Mouse (Mus musculus) WW6 (cell line): ENCODE results near the gene Zswim7.
"Not testable (repeated sequence)": the region's sequence is repeated elsewhere in the genome, so short reads cannot be mapped to it uniquely, and the experiment has no call there.

Source experiments
- DNase-seq: peaks from one replicate; pipeline ENCODE4 v3.0.0-alpha.2; 2013; ENCODE audit warnings: low read depth, low spot score

Gene Zswim7

DNA sequence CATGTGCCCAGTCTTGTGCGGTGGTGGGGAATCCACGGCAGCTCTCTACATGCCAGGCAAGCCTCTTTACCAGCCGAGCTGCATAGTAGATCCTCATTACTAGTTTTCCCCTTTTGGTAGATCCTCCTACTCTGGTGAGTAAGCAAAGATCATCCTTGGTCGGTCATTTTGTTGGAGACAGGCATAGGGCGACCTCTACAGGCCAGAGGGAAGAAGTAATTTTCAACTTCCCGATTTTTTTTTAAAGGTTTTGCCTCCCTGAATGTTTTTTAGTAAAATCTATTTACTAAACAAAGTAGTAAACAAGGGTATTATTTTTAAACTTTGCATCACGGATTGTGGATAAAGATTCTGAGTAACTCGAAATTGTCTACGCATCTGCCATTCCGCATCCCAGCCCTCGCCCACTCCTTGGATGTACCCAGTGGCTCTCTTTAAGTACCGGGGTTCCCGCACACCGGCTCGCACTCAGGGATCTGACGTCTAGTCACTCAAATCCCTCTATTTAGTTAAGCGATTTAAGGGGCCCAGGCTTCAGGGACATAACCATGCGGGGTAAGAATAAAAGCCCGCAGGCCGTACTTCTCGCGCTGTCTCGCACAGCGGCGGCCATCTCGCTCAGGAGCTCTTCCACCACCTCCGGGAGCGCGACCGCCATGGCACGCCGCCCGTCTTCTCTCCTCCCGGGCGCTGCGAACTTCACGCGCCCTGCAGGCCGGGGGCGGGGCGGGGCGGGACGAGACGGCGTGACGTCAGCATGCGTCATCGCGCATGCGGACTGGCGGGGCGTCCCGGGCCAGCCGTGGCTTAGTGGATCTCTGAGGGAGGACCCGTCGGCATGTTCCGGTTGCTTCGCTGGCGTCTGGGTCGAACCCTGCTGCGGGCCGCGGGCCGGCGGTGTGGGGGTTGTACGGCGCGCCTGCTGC lies at the start of gene Zswim7, which contains the start of gene Ttc19:
Gene Zswim7 (minus strand): TSS at position 701 of the 926 bp plus-strand sequence.
Gene Ttc19 (plus strand): TSS at position 799 of the 926 bp plus-strand sequence.
- DNase-seq = peak; percentile 91

DNA sequence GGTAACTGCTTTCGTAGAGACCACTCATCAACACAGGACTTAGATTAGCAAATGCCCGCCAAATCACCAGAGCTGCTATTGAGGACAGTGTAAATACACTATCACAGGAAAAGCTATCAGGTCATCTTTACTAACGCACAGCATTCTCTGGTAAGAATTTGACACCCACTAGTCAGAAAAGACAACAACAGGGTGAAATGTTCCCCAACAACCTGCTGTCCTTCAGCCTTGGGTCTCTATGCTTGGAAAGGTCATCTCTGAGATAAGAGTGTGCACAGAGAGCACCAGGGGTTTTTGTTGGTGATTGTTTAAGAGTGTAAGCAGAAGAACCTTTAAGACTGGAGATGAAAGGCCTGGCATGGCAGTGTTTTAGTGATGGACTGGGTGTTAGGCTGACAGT lies 42.5 kb upstream of the Zswim7 start:
- DNase-seq = no peak

DNA sequence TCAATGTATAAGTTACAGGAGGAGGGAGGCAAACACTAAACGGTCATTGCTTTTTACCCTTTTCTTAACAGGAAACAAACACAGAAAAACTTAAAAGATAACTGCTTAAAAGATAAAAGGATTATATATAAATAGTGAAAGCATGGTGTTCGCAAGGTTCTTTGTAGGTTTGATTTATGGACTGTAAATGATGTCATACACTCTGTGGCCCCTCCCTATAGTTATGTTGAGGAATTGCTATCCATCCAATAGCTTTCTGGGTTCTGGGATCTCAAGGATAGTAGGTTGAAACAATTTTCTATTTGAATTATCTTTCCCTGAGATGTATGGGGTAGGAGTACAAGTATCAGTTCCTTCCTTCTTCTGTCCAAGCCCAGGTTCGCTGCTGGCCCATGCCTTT lies 38.9 kb upstream of the Zswim7 start:
- no peak for DNase-seq

DNA sequence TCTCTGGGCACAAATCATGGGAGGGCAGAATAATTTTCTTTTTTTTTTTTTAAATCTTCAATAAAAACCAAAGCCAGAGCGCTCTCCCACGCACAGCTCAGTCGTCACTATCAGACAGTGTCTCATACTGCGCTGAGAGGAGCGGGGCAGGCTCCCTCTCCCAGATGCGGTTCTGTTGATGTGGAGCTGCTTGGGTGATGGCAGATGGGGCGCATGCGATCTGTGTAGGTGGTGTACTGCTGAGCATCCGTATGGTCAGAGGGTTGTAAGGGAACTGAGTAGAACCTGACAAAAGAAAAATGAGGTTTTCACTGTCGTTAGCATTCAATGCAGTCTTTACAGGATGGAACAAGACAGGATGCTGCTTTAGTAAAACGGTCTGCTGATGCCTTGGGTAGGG lies 36.6 kb upstream of the Zswim7 start:
- no peak for DNase-seq

DNA sequence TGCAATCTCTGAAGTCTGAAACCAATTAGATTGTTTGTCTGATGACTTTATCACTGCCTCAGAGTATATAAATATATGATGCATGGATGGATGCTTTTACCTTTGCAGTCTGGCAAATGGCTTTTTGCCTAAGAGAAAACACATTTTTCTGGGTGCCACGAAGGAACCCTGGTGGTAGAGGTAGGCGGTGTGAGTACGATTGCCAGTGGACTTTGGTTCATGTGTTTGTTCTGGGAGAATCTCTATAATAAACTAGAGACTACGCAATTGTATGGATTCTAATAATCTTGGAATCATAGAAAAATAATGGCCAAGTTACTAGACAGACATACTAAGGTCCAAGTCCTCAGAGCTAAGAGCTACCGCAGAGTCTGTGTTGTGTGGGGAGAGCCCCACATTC lies 33.8 kb upstream of the Zswim7 start:
- no peak for DNase-seq

DNA sequence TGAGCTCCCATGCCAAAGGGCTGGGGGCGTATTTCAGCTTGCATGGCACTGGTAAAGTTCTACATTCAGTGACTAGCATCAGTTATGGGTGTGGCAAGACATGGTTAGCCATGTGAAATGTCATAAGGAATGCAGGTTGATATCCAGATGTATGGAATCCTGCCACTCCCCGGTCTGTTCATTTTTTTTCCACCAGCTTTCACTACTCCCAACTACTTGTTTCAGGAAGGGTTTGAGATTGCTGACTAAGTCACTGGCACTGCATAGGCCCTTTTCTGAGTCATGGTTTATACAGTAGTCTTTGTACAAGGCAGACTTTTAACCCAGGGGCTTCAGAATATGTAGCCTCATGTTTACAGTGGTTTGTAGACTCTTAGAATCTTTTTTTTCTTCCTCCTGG lies 28.1 kb upstream of the Zswim7 start:
- DNase-seq = no peak

DNA sequence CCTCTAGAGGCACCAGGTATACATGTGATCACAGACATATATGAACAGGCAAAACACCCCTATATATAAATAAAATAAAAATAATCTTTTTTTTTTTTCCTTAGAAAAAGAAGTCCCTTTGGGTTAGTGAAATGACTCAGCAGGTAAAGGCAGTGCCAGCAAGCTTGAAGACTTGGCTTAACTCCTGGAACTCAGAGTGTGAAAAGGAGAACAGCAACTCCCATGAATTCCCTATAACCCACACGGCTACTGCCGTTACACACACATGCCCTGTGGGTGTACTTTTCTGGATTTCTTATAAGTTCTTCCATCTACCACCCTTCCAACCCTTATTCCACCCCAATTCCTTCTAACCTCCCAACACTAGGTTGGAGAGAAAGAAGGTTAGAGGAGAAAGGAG lies 24.7 kb upstream of the Zswim7 start:
- DNase-seq = no peak

DNA sequence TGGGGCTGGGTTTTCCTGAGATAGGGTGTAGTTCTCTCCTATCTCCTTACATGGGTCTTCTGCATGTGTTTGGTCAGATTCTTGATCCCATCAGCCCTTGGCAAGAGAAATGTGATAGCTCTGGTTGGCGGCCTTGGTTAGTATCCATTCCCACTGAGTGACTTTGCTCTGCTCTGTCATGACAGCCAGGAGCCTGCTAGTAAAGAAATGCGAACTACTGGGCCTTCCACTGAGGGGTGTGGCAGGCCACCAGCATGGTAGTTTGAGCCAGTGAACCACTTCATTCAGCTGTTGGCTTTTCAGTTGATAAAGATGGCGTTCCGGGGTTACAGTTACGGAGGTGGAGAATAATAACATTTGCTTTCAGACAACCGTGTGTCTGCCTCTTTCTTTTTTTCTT lies 17.7 kb upstream of the Zswim7 start:
- DNase-seq = no peak

DNA sequence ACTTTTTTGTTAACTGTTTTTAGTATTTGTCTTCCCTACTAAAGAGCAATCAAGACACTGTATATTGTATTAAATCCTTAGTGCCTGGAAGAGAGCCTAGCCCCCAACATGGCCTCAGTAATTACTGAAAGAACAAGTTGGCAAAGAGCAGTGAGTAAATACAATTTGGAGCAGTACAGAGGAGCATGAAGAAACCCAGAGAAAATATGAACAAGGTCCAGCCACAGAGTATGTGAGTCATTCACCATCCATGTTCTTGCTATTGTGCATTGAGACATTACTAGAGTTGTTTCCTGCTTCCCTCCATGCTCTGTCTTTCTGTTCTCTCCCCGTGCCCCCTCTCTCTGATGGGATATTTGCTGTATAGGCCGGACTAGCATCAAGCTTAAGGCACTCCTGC lies 12.9 kb upstream of the Zswim7 start:
- DNase-seq = no peak

DNA sequence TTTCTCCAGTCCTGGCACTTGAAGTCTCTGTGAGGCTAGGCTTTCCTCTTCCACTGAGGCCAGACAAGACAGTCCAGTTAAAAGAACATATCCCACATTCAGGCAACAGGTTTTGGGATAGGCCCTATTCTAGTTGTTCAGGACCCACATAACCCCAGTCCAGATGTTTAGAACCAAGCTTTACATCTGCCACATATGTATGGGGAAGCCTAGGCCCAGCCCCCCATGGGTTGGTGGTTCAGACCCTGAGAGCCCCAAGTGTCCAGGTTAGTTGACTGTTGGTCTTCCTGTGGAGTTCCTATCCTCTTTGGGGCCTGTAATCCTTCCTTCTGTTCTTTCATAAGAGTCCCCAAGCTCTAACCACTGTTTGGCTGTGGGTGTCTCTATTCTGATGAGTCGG lies 6.5 kb upstream of the Zswim7 start:
- DNase-seq = no peak

DNA sequence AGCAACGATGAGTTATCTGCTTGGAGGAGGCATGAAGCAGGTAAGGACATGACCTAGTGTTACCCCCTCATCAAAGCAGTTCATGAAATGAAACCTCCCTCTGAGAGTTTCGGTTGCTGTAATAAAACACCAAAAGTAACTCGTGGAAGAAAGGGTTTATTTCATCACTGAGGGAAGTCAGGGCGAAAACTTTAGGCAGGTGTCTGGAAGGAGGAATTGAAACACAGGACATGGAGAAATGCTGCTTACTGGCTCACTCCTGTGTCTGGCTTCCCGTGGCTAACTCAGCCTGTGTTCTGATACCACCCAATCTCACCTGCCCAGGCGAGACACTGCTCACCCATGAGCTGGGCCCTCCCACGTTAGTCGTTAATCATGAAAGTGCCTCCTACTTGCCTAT lies 3.8 kb upstream of the Zswim7 start:
- DNase-seq = no peak

DNA sequence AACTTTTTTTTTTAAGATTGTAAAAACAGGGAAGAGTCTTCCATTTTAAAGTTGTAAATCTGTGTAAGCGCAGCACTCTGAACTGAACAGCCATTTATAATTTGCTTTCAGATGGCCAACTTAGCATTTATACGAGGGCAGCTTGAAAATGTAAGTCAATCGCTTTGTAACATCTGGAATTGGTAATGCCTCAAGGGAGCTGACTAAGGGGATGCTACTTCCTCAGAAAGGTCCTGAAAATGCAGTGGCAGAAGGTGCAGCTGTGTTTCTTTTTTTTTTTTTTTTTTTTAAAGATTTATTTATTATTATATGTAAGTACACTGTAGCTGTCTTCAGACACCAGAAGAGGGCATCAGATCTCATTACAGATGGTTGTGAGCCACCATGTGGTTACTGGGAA lies 2.8 kb upstream of the Zswim7 start:
- DNase-seq = not testable (repeated sequence)

DNA sequence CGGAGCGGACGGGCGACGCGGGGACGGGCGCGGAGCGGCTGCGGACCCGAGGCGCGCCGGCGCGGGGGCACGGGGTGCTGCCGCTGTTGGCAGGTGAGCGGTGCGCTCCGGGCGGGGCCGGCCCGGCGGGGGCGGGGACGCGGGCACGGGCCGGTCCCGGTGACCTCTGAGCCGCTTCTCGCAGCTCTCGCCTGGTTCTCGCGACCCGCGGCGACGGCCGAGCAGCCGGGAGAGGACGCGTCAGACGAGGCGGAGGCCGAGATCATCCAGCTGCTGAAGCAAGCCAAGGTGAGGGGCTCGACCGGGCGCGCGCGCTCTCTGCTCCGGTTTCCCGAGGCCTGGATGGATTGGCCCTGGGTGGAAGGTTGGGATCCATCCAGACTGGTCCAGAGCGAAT lies 424 bp upstream of the Zswim7 start:
- DNase-seq = peak; percentile 42

DNA sequence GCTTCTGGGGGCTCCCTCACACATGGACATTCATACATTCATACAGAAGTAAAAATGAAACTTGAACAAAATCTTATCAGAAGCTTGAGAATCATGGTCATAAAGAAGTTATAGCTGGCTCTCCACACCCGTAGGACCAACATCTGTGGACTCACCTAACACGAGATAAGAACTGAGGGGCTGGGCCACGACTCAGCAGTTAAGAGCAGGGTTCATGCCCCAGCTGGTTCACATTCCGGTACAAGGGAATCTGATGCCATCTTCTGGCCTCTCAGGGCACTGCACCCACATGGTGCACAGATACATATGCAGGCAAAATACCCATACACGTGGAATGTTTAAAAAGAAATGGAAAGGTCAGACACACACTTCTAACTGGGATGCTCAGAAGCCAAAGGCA lies 3.1 kb downstream of the Zswim7 start:
- DNase-seq = peak; percentile 74

DNA sequence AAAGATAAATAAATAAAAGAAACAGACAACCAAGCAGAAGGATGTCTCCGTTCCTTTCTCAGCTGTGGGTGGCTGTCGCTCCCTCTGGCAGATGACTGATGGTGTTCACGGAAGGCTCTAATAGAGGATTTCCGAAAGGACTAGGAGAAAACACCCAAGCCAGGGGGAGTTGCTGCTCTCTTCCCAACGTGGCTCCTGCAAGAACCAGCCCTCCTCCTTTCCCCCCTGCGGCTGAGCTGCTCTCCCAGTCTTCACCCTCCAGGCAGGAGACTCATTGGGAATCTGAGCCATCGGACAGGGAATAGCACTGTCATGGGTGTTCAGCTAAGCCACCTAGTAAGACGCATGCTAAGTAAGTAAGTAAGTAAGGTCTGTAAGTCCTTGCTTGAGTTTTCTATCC lies 4.1 kb downstream of the Zswim7 start:
- no peak for DNase-seq

DNA sequence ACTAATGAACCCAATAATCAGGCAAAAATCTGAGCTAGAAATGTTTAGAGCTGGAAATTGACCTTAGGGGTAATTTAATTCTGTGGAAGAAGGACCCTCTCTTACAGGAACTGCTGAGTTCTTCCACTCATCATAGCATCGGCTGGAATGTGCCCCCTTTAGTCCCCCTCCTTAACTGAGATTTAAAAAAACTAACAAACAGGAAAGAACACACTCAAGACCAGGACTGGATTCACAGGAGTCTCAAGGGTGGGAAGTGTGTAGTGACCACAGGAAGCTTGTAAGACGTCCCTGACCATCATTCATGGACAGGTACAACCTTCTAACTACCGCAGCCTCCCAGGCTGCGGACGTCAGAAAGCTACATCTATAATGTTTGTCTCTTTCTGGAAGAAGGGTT lies 10.3 kb downstream of the Zswim7 start:
- no peak for DNase-seq

DNA sequence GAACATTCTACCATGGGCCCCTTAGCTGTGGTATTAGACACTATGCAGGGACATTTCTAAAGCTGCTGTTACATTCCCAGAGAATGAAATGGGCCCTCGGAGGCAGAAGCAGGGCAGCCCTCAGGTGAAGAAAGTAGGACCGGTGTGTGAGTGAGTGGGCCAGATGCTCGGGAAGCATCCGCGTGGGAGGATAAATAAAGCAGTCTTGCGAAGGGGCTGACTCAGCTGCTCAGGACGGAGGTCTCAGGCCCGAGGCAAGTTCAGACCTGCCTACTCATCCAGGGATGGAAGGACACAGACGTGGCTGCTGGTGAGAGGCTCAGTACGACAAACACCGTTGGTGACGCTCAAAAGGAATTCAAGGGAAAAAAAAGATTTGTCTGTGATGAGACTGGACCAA lies 12.1 kb downstream of the Zswim7 start:
- DNase-seq = no peak

DNA sequence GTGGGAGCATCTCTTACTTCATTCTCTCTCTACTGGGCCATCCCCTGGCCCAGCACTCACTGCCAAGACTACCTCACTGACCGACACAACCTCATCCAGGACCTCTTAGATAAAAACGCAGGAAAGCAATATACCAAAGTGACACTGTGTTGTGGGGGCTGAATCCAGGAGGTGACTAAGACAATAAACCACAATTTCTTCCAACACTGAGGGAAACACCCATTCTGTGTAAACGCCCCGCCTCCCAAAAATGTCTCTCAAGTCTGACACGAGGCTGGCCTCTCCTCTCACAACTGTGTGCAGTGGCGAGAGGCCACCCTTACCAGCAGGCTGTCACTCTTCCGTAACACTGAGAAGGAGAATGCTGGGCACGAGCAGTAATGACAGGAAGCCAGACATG lies 12.8 kb downstream of the Zswim7 start:
- no peak for DNase-seq

DNA sequence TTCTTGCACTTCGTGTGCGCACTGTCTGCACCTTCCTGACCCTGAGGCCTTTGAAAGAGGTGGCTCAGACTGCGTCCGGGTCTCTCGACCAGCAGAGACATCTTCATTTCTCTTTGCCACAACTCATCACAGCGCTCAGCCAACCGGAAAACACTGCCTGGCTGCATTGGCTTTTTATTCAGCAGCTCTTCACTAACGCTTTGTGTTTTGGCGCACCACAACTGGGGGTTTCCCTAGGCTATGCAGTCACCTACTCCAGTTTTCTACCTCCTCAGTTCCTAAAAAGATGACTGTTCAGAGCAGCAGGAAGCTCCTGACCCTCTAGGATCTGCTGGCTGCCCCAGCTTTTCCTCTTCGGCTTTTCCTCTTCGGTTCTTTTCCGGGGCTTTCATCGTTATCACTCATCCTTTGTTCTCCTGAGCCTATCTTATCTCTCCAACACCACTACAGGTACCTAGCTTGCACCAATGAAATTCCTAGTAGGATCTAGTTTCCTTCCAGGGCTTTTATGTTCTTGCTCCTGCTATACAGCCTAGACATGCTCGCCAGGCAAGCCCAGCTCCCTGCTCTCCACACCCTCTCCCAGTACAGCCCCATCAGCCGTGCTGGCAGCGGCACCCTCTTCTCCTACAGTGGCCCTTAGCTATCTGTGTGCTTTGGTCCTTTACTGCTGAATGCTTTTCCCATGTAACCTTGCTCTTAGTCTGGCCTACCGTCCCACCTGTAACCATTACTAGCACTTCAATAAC lies 14.5 kb downstream of the Zswim7 start:
- DNase-seq = no peak

DNA sequence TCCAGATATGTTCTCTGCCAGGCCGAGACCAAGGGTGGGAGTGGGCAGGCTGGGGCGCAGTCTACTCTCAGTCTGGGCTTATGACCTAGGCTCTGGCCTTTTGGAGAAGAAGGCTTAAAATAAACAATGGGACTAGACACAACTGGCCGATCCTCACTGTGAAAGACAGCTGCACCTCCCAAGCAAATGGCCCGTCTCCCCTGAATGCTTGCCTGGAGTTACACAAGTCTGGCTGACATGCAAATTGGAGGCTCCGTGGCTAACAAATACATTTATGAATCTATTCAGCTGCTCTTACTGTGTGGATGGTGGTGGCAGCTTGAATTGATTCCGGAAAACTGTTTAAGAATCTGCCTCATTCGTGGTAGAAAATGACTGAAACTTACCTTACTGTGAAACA lies 15.5 kb downstream of the Zswim7 start:
- no peak for DNase-seq

DNA sequence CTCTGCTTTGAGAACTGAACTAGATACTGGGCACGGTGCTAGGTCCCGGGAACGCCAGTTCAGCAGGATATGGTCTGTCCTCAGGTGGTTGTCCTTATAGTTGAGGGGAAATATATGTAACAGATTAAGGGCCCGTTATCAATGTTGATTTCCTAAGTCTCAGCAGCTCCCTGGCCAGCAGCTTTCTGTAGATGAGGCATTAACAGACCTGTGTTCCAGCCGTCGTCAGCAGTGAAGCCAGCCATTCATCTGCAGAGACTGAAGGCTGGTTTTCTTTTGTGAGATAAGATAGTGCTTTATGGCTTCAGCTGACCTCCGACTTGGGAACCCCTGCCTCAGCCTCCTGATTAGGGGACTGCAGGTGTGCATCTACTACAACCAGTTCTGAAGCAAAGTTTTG lies 17.2 kb downstream of the Zswim7 start:
- DNase-seq = no peak

DNA sequence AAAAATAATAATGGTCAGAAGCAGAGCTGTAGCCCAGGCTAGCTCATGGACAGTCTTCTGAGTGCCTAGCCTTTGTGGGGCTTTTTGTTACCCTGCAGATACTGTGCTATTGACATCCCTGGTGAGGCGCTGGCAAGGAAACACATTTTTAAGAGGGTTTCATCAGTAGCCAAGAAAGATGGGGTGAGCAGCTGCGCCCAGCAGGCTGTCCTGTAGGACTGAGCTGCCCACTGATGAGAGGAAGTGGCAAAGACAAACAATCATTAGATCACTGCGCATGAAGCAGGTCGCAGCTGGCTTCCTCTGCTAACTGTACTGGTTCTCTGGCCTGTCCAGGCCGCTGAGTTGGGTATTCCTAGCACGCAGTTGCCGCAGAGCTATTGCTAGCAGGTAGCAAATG lies 17.6 kb downstream of the Zswim7 start:
- DNase-seq = no peak

DNA sequence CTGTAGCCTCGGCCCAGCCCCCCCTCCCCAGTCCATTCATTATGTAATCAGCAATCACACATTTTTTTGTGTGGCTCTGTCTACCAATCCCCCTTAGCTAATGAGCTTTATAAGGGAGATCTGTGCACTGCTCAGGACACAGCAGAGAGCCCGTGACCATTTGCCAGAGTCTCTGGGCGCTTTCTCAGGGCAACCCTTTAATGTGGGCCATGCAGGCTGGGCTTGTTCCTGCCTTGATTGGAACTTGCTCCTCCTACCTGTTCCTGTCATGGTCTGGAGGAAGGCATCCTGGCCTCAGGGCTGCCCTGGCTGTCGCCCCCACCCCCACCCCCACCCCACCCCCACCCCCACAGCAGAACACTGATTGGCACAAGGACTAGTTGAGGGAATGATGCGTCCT lies 22.0 kb downstream of the Zswim7 start:
- no peak for DNase-seq
